Mouse (Mus musculus): ENCODE measurements around the gene Stra6. TPM values are rescaled to one million over a fixed set of nuclear protein-coding genes. Genes with fewer than 3 reads are reported as not detected.
A peak's percentile ranks its signal among the peaks of the same experiment; 100 is the strongest.

Gene Stra6
- total and polyA plus RNA-seq, 2 experiments from 2014 or later: 8.8 to 20.8 TPM

DNA sequence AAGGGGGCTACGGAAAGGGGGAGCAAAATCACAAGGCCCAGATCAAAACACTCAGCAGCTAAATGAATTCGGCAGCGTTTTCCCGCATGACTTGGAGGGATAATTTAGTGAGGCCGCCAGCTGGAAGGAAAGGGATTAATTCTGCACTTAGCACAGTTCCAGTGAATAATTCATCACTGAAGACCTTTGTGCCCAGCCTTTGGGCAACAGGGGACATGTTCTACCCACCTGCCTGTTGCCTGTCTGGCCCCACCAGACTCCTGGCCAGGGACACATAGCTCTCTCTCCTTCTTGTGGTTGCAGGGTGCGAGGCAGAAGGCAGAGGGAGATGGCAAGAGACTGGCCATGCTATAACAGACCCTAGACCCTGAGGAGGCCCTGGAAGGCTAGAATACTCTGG is 1.9 kb downstream of the Stra6 start:
- Histone ChIP-seq H3K36me3 (ENCODE audit: insufficient read depth, low read length) (no peaks in the 10 kb centered on the region), H3K27ac (ENCODE audit: low read depth, low read length) (peak overlapping the region; percentile 58), H3K9me3 (ENCODE audit: low read length) (no peaks in the 10 kb centered on the region), H3K4me2 (ENCODE audit: low read depth, low read length, poor library complexity, severe bottlenecking) (no peak overlapping the region), H3K4me3 (ENCODE audit: low read depth, low read length) (no peak overlapping the region), H3K4me1 (ENCODE audit: insufficient read depth, low read length) (peaks cover 25% of the 10 kb centered on the region), H3K9ac (replicated peaks; ENCODE audit: low read length, poor library complexity, severe bottlenecking) (no peak overlapping the region), H3K27me3 (ENCODE audit: insufficient read depth, low read length) (0 out of 2 replicates have a peak, but pooled peaks cover 3% of the 10 kb centered on the region)
- no peak for TF ChIP-seq CTCF (IDR thresholded peaks at IDR 0.05)
- 22% methylated on average over 6 of the region's 6 CpGs for WGBS
- no peak for ATAC-seq (ENCODE audit: low FRiP score)
- DNase-seq (ENCODE audit: low spot score): peak; percentile 65

DNA sequence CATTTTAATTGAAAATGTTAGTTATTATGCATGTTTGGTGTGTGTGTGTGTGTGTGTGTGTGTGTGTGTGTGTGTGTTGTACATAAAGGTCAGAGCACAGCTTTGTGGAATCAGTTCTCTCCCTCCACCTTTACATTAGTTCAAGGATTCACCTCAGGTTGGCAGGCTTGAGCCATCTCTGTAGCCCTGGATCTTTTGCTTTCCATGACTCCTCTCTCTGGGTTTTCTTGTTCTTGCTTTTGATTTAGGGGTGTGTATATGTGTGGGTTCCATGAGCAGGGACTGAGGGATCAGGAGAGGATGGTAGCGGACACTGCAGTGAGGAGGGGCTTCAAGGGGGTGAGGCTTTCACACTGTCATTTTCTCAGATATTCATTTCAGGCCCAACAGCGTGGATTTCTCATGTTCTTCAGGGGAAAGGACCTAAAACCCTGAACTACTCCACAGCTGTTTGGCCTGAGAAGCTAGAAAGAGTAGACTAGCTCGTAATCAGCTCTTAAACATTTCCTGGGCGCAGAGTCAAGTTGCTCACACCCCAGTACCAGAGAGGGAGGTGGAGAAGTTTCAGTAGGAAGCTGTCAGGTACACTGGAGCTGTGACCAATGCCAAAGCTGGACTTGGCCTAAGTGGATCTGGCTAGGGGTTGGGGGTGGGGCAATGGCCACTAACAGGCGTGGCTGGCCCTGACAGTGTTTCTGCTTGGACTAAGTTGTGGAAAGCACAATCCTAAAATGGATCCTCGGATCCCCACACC is 2.6 kb downstream of the Stra6 start:
- Histone ChIP-seq H3K4me2 (ENCODE audit: low read depth, low read length, poor library complexity, severe bottlenecking) (no peak overlapping the region), H3K27ac (ENCODE audit: low read depth, low read length) (peak overlapping the region; percentile 58), H3K27me3 (ENCODE audit: insufficient read depth, low read length) (0 out of 2 replicates have a peak, but pooled peaks cover 2% of the 10 kb centered on the region), H3K9me3 (ENCODE audit: low read length) (no peaks in the 10 kb centered on the region), H3K4me1 (ENCODE audit: insufficient read depth, low read length) (peaks cover 23% of the 10 kb centered on the region), H3K4me3 (ENCODE audit: low read depth, low read length) (no peak overlapping the region), H3K9ac (replicated peaks; ENCODE audit: low read length, poor library complexity, severe bottlenecking) (no peak overlapping the region), H3K36me3 (ENCODE audit: insufficient read depth, low read length) (no peaks in the 10 kb centered on the region)
- DNase-seq (ENCODE audit: low spot score) (peak; percentile 74), ATAC-seq (ENCODE audit: low FRiP score) (no peak)
- peak; percentile 70 for TF ChIP-seq CTCF (IDR thresholded peaks at IDR 0.05)
- 73% methylated on average over 6 of the region's 6 CpGs for WGBS

DNA sequence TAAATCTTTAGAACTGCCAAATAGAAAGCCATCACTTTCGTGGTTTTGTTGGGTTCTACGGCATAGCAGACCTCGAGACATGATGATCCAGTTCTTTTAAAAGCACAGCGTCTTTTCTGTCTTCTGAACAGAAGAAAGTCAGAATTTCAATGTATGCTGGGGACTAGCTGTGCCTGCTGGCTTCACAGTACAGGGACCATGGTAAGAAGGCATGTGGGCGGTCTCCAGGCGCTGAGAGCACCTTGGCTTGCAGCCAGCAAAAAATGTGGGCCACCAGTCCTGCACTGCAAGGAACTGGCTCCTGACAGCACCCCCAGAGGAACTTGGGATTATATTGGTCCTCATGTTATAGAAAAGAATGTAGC is 3.1 kb downstream of the Stra6 start:
- Histone ChIP-seq H3K4me3 (ENCODE audit: low read depth, low read length) (no peak overlapping the region), H3K36me3 (ENCODE audit: insufficient read depth, low read length) (no peaks in the 10 kb centered on the region), H3K27ac (ENCODE audit: low read depth, low read length) (0 out of 2 replicates have a peak overlapping the region, but pooled peaks have one; percentile 12), H3K9me3 (ENCODE audit: low read length) (no peaks in the 10 kb centered on the region), H3K27me3 (ENCODE audit: insufficient read depth, low read length) (no peaks in the 10 kb centered on the region), H3K9ac (replicated peaks; ENCODE audit: low read length, poor library complexity, severe bottlenecking) (no peak overlapping the region), H3K4me2 (ENCODE audit: low read depth, low read length, poor library complexity, severe bottlenecking) (no peak overlapping the region), H3K4me1 (ENCODE audit: insufficient read depth, low read length) (peaks cover 20% of the 10 kb centered on the region)
- 68% methylated on average over 6 of the region's 6 CpGs for WGBS
- DNase-seq (ENCODE audit: low spot score): no peak
- ATAC-seq (ENCODE audit: low FRiP score): no peak
- no peak for TF ChIP-seq CTCF (IDR thresholded peaks at IDR 0.05)

GRCm38 (mm10) chr9:58067546-58067945 is 4.0 kb downstream of the Stra6 start:
- 82% methylated on average over 3 of the region's 3 CpGs for WGBS
- no peak for TF ChIP-seq CTCF (IDR thresholded peaks at IDR 0.05)
- peaks cover 20% of the 10 kb centered on the region for H3K4me1 ChIP-seq (ENCODE audit: insufficient read depth, low read length)

DNA sequence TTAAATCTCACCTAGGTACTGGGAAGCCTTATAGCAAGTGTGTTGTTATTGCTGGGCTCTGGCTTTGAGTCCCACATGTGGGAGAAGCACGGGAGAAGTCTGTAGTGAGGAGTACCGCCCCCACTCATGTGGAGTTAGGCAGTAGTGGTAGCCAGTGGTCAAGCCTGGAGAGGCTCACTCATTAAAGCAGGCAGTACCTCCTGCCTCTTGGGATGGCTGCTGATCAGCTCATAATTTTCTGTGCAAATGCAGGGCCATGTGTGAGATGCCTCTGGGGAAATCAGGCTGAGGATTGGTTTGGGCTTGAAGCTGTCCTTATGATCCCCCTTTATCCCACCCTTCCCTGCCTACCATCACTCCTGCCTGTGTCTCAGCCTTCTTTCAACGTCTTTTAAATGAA is 11.0 kb downstream of the Stra6 start:
- Histone ChIP-seq H3K9ac (replicated peaks; ENCODE audit: low read length, poor library complexity, severe bottlenecking) (no peak overlapping the region), H3K4me1 (ENCODE audit: insufficient read depth, low read length) (no peaks in the 10 kb centered on the region), H3K27ac (ENCODE audit: low read depth, low read length) (no peak overlapping the region), H3K36me3 (ENCODE audit: insufficient read depth, low read length) (no peaks in the 10 kb centered on the region), H3K4me2 (ENCODE audit: low read depth, low read length, poor library complexity, severe bottlenecking) (no peak overlapping the region), H3K9me3 (ENCODE audit: low read length) (no peaks in the 10 kb centered on the region), H3K27me3 (ENCODE audit: insufficient read depth, low read length) (no peaks in the 10 kb centered on the region), H3K4me3 (ENCODE audit: low read depth, low read length) (no peak overlapping the region)
- TF ChIP-seq CTCF (IDR thresholded peaks at IDR 0.05): no peak
- ATAC-seq (ENCODE audit: low FRiP score) (no peak), DNase-seq (ENCODE audit: low spot score) (peak; percentile 29)
- WGBS: 40% methylated on average over 3 of the region's 3 CpGs

More at GRCm38 (mm10) chr9:58067546-58067945, 4.0 kb downstream of the Stra6 start:
- Histone ChIP-seq H3K36me3 (ENCODE audit: insufficient read depth, low read length) (no peaks in the 10 kb centered on the region), H3K27ac (ENCODE audit: low read depth, low read length) (no peak overlapping the region), H3K4me2 (ENCODE audit: low read depth, low read length, poor library complexity, severe bottlenecking) (no peak overlapping the region), H3K4me3 (ENCODE audit: low read depth, low read length) (no peak overlapping the region), H3K9me3 (ENCODE audit: low read length) (no peaks in the 10 kb centered on the region), H3K27me3 (ENCODE audit: insufficient read depth, low read length) (no peaks in the 10 kb centered on the region), H3K9ac (replicated peaks; ENCODE audit: low read length, poor library complexity, severe bottlenecking) (no peak overlapping the region)
- ATAC-seq (ENCODE audit: low FRiP score) (no peak), DNase-seq (ENCODE audit: low spot score) (peak; percentile 33)

DNA sequence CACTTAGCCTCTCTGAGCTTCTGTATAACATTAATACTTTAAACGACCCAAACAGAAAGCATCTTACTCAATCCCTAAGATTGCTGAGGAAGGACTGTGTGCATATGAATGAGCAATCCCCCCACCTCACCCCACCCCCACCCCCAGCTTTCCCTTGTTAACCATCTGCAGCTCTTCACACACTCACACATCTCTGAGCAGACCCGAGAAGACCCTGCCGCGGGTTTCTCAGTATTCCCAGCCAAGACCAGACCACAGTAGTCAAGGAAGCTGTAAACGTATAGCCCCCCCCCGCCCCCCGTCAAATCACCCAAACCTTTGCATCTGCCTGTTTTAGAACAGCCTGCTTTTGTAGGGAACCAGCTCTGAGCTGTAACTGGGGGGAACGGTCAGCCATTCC is 21.0 kb downstream of the Stra6 start:
- WGBS: 24% methylated on average over 8 of the region's 8 CpGs
- Histone ChIP-seq H3K9me3 (ENCODE audit: low read length) (no peaks in the 10 kb centered on the region), H3K9ac (replicated peaks; ENCODE audit: low read length, poor library complexity, severe bottlenecking) (no peak overlapping the region), H3K27me3 (ENCODE audit: insufficient read depth, low read length) (no peaks in the 10 kb centered on the region), H3K4me1 (ENCODE audit: insufficient read depth, low read length) (peaks cover 18% of the 10 kb centered on the region), H3K4me2 (ENCODE audit: low read depth, low read length, poor library complexity, severe bottlenecking) (no peak overlapping the region), H3K4me3 (ENCODE audit: low read depth, low read length) (no peak overlapping the region), H3K27ac (ENCODE audit: low read depth, low read length) (no peak overlapping the region), H3K36me3 (ENCODE audit: insufficient read depth, low read length) (no peaks in the 10 kb centered on the region)
- no peak for DNase-seq (ENCODE audit: low spot score)
- no peak for TF ChIP-seq CTCF (IDR thresholded peaks at IDR 0.05)
- ATAC-seq (ENCODE audit: low FRiP score): no peak

Data from midbrain, postnatal 0 days (tissue).